Mouse (Mus musculus): ENCODE measurements around the gene H2afj.

GRCm38 (mm10) chr6:136828681-136829080 lies 20.6 kb downstream of the H2afj start:
- TF ChIP-seq CTCF (IDR thresholded peaks at IDR 0.05; ENCODE audit: borderline replicate concordance, extremely low read depth, insufficient read depth, insufficient read length), result no peak
- no peak for TF ChIP-seq POLR2A (IDR thresholded peaks at IDR 0.05; ENCODE audit: borderline replicate concordance, extremely low read depth, insufficient read depth, insufficient read length, poor library complexity, severe bottlenecking)

Measured in brain, embryonic 14.5 days (tissue).